Comparison of ENCODE assay signal across 9 mouse cellular contexts in the genomic region with DNA sequence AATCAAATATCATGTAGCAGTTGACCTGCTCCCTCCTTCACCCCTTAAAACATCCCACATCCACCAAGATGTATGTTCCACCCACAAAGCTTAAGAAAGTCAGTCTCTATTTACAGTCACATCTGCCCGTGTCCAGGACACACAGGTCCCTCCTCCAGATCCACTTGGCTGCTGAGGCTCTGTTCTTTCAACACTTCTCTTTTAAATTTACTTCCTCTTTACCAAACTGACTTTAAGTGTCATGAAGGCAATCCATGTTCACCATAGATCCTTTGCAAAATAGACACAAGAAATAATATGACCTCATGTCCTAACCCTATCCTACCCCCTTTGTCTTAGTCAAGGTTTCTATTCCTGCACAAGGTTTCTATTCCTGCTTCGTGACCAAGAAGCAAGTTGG.
DNase-seq lines count a peak whose midpoint lies in the region; ATAC-seq and TF ChIP-seq lines count a peak whose summit lies in the region.
"Had no signal": no experiment of that assay in that cellular context is flagged by ENCODE, and none has a peak within 500 bp of the region (broad histone marks: within the 10 kb centered on the region; RNA-seq: fewer than 3 reads in every experiment).

No protein-coding gene starts in this region.

- WGBS in kidney, embryonic 14.5 days, result 56% methylated on average over 2 of the region's 2 CpGs
- 62% methylated on average over 2 of the region's 2 CpGs for whole genome bisulfite sequencing in intestine, embryonic 16.5 days

- no peak overlapping the region for H3K9ac ChIP-seq in kidney, embryonic 14.5 days (ENCODE audit: low read depth, low read length)
- H3K9ac ChIP-seq in intestine, embryonic 16.5 days (ENCODE audit: low read depth, low read length), result no peak overlapping the region
- H3K9ac ChIP-seq: liver, embryonic 14.5 days had no signal

- H3K4me2 ChIP-seq in kidney, embryonic 14.5 days (replicated peaks; ENCODE audit: low read depth, low read length), result no peak overlapping the region
- no peak overlapping the region for H3K4me2 ChIP-seq in intestine, embryonic 16.5 days (ENCODE audit: low read depth, low read length)

- no peak for ATAC-seq in kidney, embryonic 14.5 days (ENCODE audit: low FRiP score, low TSS enrichment)
- ATAC-seq in intestine, embryonic 16.5 days, result peak; percentile 24

- DNase-seq in gastrocnemius, adult 2 months, result no peak
- no peak for DNase-seq in gastrocnemius, postnatal 10 days
- no peak for DNase-seq in kidney, postnatal 36 days
- DNase-seq in 416B (ENCODE audit: low read depth) (peak; percentile 6), MN1 (ENCODE audit: low spot score) (no peak)
- no peak for DNase-seq in layer of hippocampus, postnatal 25 days (ENCODE audit: extremely low spot score in 1 of 2, low spot score in 1 of 2)

- no peaks in the 10 kb centered on the region for H3K36me3 ChIP-seq in kidney, embryonic 14.5 days (ENCODE audit: control insufficient read depth, insufficient read depth, low read length)
- no peaks in the 10 kb centered on the region for H3K36me3 ChIP-seq in intestine, embryonic 16.5 days (ENCODE audit: control insufficient read depth, insufficient read depth, low read length)

- peaks cover 34% of the 10 kb centered on the region for H3K4me1 ChIP-seq in kidney, embryonic 14.5 days (ENCODE audit: control insufficient read depth, insufficient read depth, low read length)
- peaks cover 24% of the 10 kb centered on the region for H3K4me1 ChIP-seq in intestine, embryonic 16.5 days (ENCODE audit: control insufficient read depth, insufficient read depth, low read length)

- no peaks in the 10 kb centered on the region for H3K27me3 ChIP-seq in kidney, embryonic 14.5 days (ENCODE audit: control insufficient read depth, insufficient read depth, low read length)
- no peaks in the 10 kb centered on the region for H3K27me3 ChIP-seq in intestine, embryonic 16.5 days (replicated peaks; ENCODE audit: control insufficient read depth, insufficient read depth, low read length)

- no peak for TF ChIP-seq CTCF in gastrocnemius, adult 2 months (IDR thresholded peaks at IDR 0.05)

- intact Hi-C loops in gastrocnemius, adult 2 months (cut with DNase I), result no loop called here

- no peak overlapping the region for H3K4me3 ChIP-seq in gastrocnemius, adult 2 months
- no peak overlapping the region for H3K4me3 ChIP-seq in kidney, embryonic 14.5 days (ENCODE audit: low read length)
- no peak overlapping the region for H3K4me3 ChIP-seq in intestine, embryonic 16.5 days (ENCODE audit: low read length)

- H3K27ac ChIP-seq in gastrocnemius, adult 2 months, result peak overlapping the region; percentile 61
- peak overlapping the region; percentile 53; the same call in 1 of the 2 replicates for H3K27ac ChIP-seq in kidney, embryonic 14.5 days (ENCODE audit: low read depth, low read length)
- H3K27ac ChIP-seq in intestine, embryonic 16.5 days (ENCODE audit: low read length), result peak overlapping the region; percentile 80
- H3K27ac ChIP-seq: liver, embryonic 14.5 days had no signal

- H3K9me3 ChIP-seq in kidney, embryonic 14.5 days (ENCODE audit: control insufficient read depth, low read length), result no peaks in the 10 kb centered on the region
- H3K9me3 ChIP-seq in intestine, embryonic 16.5 days (ENCODE audit: control insufficient read depth, low read length), result no peaks in the 10 kb centered on the region
